In genomic region chr17:77471921-77472320, GRCm38 (mm10) we compare ENCODE assay signal across 16 mouse cellular contexts.
"Had no signal": no experiment of that assay in that cellular context is flagged by ENCODE, and none has a peak within 500 bp of the region (broad histone marks: within the 10 kb centered on the region; RNA-seq: fewer than 3 reads in every experiment).

No protein-coding gene starts in this region.

- DNase-seq: retina, postnatal 1 day; right cerebral cortex, adult 18-20 months; right cerebral cortex, postnatal 14 days; right cerebral cortex, postnatal 25 days; right cerebral cortex, postnatal 4 days; spleen, adult 18-20 months; thymus, adult 18-20 months; thymus, adult 2 months; thymus, postnatal 14 days; thymus, postnatal 25 days; thymus, postnatal 36 days; thymus, postnatal 4 days had no signal

- H3K9ac ChIP-seq: neural tube, embryonic 13.5 days; neural tube, embryonic 15.5 days; stomach, embryonic 15.5 days had no signal

- H3K4me1 ChIP-seq: neural tube, embryonic 13.5 days; neural tube, embryonic 15.5 days; stomach, embryonic 15.5 days had no signal

- H3K9me3 ChIP-seq: neural tube, embryonic 13.5 days; neural tube, embryonic 15.5 days; stomach, embryonic 15.5 days had no signal

- H3K27ac ChIP-seq: neural tube, embryonic 13.5 days; neural tube, embryonic 15.5 days; stomach, embryonic 15.5 days; stomach, postnatal 0 days had no signal

- H3K27me3 ChIP-seq: neural tube, embryonic 13.5 days; neural tube, embryonic 15.5 days; stomach, embryonic 15.5 days had no signal

- H3K36me3 ChIP-seq: neural tube, embryonic 13.5 days; neural tube, embryonic 15.5 days; stomach, embryonic 15.5 days had no signal

- H3K4me3 ChIP-seq: neural tube, embryonic 13.5 days; neural tube, embryonic 15.5 days; stomach, embryonic 15.5 days had no signal
